Mouse (Mus musculus): ENCODE results near the gene Hectd2. TPM values are rescaled to one million over a fixed set of nuclear protein-coding genes. Genes with fewer than 3 reads are reported as not detected.

Gene Hectd2
- polyA plus RNA-seq, 1 experiment from 2014 or later, result 3.2 TPM

DNA sequence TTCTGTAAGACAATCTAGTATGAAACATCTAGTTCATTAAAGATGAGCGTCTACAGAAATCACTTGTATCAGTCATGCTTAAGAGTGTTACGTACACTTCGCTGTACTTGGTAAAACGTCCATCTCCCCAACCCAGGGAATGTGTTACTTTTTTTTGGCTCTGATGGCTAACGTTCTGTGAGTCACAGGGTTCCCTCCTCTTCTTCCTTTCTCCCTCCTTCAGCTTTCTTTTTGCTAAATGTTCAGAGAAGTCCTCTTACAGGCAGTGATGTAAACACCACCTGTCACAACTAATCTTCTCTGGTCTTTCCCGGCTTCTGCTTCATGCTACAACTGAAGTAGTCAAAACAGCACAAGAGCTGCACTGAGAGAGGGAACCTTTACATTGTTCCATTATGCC lies 20.7 kb downstream of the Hectd2 start:
- DNase-seq (ENCODE audit: low spot score), result no peak
- 82% methylated on average over 6 of the region's 6 CpGs for WGBS
- Histone ChIP-seq H3K4me3 (ENCODE audit: low read depth, low read length) (no peak overlapping the region), H3K27me3 (ENCODE audit: control insufficient read depth, insufficient read depth, low read length) (no peaks in the 10 kb centered on the region), H3K9ac (replicated peaks; ENCODE audit: low read length) (no peak overlapping the region), H3K4me1 (ENCODE audit: control insufficient read depth, insufficient read depth, low read length) (no peaks in the 10 kb centered on the region), H3K36me3 (replicated peaks; ENCODE audit: control insufficient read depth, insufficient read depth, low read depth, low read length) (no peaks in the 10 kb centered on the region), H3K27ac (replicated peaks; ENCODE audit: low read depth, low read length) (no peak overlapping the region), H3K9me3 (replicated peaks; ENCODE audit: control insufficient read depth, low read length) (no peaks in the 10 kb centered on the region), H3K4me2 (ENCODE audit: low read depth, low read length) (no peak overlapping the region)
- ATAC-seq (replicated peaks; ENCODE audit: insufficient number of reproducible peaks, low FRiP score, low TSS enrichment, low read depth), result no peak

DNA sequence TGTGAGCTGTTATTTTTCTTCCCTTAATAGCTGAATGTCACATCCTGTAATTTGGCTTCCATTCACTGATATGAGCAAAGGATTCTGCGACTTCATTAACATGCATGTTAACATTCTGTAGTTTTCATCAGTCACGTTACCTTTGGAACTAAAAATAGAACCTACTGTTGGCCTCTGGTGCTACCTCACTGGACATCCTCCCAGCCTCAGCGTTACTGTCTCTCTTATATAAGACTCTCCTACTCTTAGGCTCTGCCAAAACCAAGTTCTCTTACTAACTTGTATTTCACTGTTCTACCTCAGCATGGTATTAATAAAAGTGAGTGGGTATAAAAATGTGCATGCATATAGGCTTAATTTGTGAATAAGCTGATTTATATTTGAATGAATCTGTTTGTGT lies 26.4 kb downstream of the Hectd2 start:
- 72% methylated on average over 3 of the region's 3 CpGs for WGBS
- no peaks in the 10 kb centered on the region for H3K9me3 ChIP-seq (replicated peaks; ENCODE audit: control insufficient read depth, low read length)
- H3K4me3 ChIP-seq (ENCODE audit: low read depth, low read length), result no peak overlapping the region
- no peak overlapping the region for H3K9ac ChIP-seq (replicated peaks; ENCODE audit: low read length)
- H3K4me2 ChIP-seq (ENCODE audit: low read depth, low read length), result no peak overlapping the region
- DNase-seq (ENCODE audit: low spot score) (no peak), ATAC-seq (replicated peaks; ENCODE audit: insufficient number of reproducible peaks, low FRiP score, low TSS enrichment, low read depth) (no peak)
- H3K27ac ChIP-seq (replicated peaks; ENCODE audit: low read depth, low read length), result no peak overlapping the region
- H3K4me1 ChIP-seq (ENCODE audit: control insufficient read depth, insufficient read depth, low read length), result no peaks in the 10 kb centered on the region
- no peaks in the 10 kb centered on the region for H3K36me3 ChIP-seq (replicated peaks; ENCODE audit: control insufficient read depth, insufficient read depth, low read depth, low read length)
- H3K27me3 ChIP-seq (ENCODE audit: control insufficient read depth, insufficient read depth, low read length), result no peaks in the 10 kb centered on the region

DNA sequence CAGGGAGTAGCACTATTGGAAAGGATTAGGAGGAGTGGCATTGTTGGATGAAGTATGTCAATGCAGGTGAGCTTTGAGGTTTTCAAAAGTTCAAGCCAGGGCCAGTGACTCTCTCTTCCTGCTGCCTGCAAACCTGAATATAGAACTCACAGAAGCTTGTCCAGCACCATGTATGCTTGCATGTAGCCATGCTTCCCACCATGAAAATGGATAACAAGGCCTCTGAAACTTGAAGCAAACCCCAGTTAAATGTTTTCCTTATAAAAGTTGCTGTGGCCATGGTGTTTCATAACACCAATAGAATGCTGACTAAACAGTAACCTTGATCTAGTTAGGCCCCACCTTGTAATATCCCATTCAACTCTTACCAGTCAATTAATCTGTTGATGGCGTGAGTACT lies 27.7 kb downstream of the Hectd2 start:
- Histone ChIP-seq H3K4me1 (ENCODE audit: control insufficient read depth, insufficient read depth, low read length) (no peaks in the 10 kb centered on the region), H3K4me2 (ENCODE audit: low read depth, low read length) (no peak overlapping the region), H3K27ac (replicated peaks; ENCODE audit: low read depth, low read length) (no peak overlapping the region), H3K9me3 (replicated peaks; ENCODE audit: control insufficient read depth, low read length) (no peaks in the 10 kb centered on the region), H3K4me3 (ENCODE audit: low read depth, low read length) (no peak overlapping the region), H3K27me3 (ENCODE audit: control insufficient read depth, insufficient read depth, low read length) (no peaks in the 10 kb centered on the region), H3K36me3 (replicated peaks; ENCODE audit: control insufficient read depth, insufficient read depth, low read depth, low read length) (no peaks in the 10 kb centered on the region), H3K9ac (replicated peaks; ENCODE audit: low read length) (no peak overlapping the region)
- whole genome bisulfite sequencing, result 96% methylated on average over 1 of the region's 1 CpGs
- DNase-seq (ENCODE audit: low spot score) (no peak), ATAC-seq (replicated peaks; ENCODE audit: insufficient number of reproducible peaks, low FRiP score, low TSS enrichment, low read depth) (no peak)

GRCm38 (mm10) chr19:36585505-36585904 lies 31.1 kb downstream of the Hectd2 start:
- Histone ChIP-seq H3K27ac (replicated peaks; ENCODE audit: low read depth, low read length) (no peak overlapping the region), H3K9ac (replicated peaks; ENCODE audit: low read length) (no peak overlapping the region), H3K36me3 (replicated peaks; ENCODE audit: control insufficient read depth, insufficient read depth, low read depth, low read length) (no peaks in the 10 kb centered on the region), H3K27me3 (ENCODE audit: control insufficient read depth, insufficient read depth, low read length) (no peaks in the 10 kb centered on the region), H3K4me2 (ENCODE audit: low read depth, low read length) (no peak overlapping the region), H3K9me3 (replicated peaks; ENCODE audit: control insufficient read depth, low read length) (no peaks in the 10 kb centered on the region), H3K4me3 (ENCODE audit: low read depth, low read length) (no peak overlapping the region), H3K4me1 (ENCODE audit: control insufficient read depth, insufficient read depth, low read length) (no peaks in the 10 kb centered on the region)
- DNase-seq (ENCODE audit: low spot score) (no peak), ATAC-seq (replicated peaks; ENCODE audit: insufficient number of reproducible peaks, low FRiP score, low TSS enrichment, low read depth) (no peak)
- WGBS, result 98% methylated on average over 1 of the region's 1 CpGs

DNA sequence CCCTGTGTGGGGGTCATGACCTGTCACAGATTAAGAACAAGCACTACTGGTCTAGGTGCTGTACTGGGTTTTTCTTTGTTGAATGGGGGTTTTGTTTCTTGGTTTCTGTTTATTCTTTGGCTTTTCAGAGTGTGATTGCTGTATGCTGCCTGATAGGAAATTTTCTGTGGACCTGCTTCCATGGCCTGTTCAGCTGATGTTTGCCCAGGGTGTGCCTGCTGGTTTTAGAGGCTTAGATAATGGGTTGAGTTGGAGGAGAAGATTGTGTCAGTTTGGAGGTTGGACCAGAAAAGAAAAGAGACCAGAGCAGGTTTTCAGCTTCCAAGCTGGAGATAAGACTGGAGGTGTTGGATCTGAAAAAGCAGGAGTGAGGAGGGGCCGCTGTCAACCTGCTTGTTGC lies 40.0 kb downstream of the Hectd2 start:
- DNase-seq (ENCODE audit: low spot score) (no peak), ATAC-seq (replicated peaks; ENCODE audit: insufficient number of reproducible peaks, low FRiP score, low TSS enrichment, low read depth) (no peak)
- Histone ChIP-seq H3K9ac (replicated peaks; ENCODE audit: low read length) (no peak overlapping the region), H3K9me3 (replicated peaks; ENCODE audit: control insufficient read depth, low read length) (no peaks in the 10 kb centered on the region), H3K4me3 (ENCODE audit: low read depth, low read length) (no peak overlapping the region), H3K27me3 (ENCODE audit: control insufficient read depth, insufficient read depth, low read length) (no peaks in the 10 kb centered on the region), H3K27ac (replicated peaks; ENCODE audit: low read depth, low read length) (no peak overlapping the region), H3K4me2 (ENCODE audit: low read depth, low read length) (no peak overlapping the region), H3K36me3 (replicated peaks; ENCODE audit: control insufficient read depth, insufficient read depth, low read depth, low read length) (no peaks in the 10 kb centered on the region), H3K4me1 (ENCODE audit: control insufficient read depth, insufficient read depth, low read length) (no peaks in the 10 kb centered on the region)
- WGBS, result 91% methylated on average over 1 of the region's 1 CpGs

- no peaks in the 10 kb centered on the region for H3K27me3 ChIP-seq (ENCODE audit: control insufficient read depth, insufficient read depth, low read length)
- no peak overlapping the region for H3K4me2 ChIP-seq (ENCODE audit: low read depth, low read length)
- 89% methylated on average over 8 of the region's 8 CpGs for WGBS
- no peak for ATAC-seq (replicated peaks; ENCODE audit: insufficient number of reproducible peaks, low FRiP score, low TSS enrichment, low read depth)
- no peak for DNase-seq (ENCODE audit: low spot score)
- H3K4me1 ChIP-seq (ENCODE audit: control insufficient read depth, insufficient read depth, low read length), result no peaks in the 10 kb centered on the region
- H3K9me3 ChIP-seq (replicated peaks; ENCODE audit: control insufficient read depth, low read length), result no peaks in the 10 kb centered on the region
- no peak overlapping the region for H3K9ac ChIP-seq (replicated peaks; ENCODE audit: low read length)
- H3K27ac ChIP-seq (replicated peaks; ENCODE audit: low read depth, low read length), result no peak overlapping the region
- no peak overlapping the region for H3K4me3 ChIP-seq (ENCODE audit: low read depth, low read length)
- H3K36me3 ChIP-seq (replicated peaks; ENCODE audit: control insufficient read depth, insufficient read depth, low read depth, low read length), result no peaks in the 10 kb centered on the region
Observed at GRCm38 (mm10) chr19:36601869-36602268, 47.4 kb downstream of the Hectd2 start.

GRCm38 (mm10) chr19:36602535-36603312 lies 48.3 kb downstream of the Hectd2 start:
- no peak overlapping the region for H3K9ac ChIP-seq (replicated peaks; ENCODE audit: low read length)
- H3K36me3 ChIP-seq (replicated peaks; ENCODE audit: control insufficient read depth, insufficient read depth, low read depth, low read length), result no peaks in the 10 kb centered on the region
- no peaks in the 10 kb centered on the region for H3K9me3 ChIP-seq (replicated peaks; ENCODE audit: control insufficient read depth, low read length)
- 64% methylated on average over 11 of the region's 11 CpGs for WGBS
- no peak overlapping the region for H3K4me3 ChIP-seq (ENCODE audit: low read depth, low read length)
- no peaks in the 10 kb centered on the region for H3K4me1 ChIP-seq (ENCODE audit: control insufficient read depth, insufficient read depth, low read length)
- no peak overlapping the region for H3K27ac ChIP-seq (replicated peaks; ENCODE audit: low read depth, low read length)
- DNase-seq (ENCODE audit: low spot score) (no peak), ATAC-seq (replicated peaks; ENCODE audit: insufficient number of reproducible peaks, low FRiP score, low TSS enrichment, low read depth) (no peak)
- no peaks in the 10 kb centered on the region for H3K27me3 ChIP-seq (ENCODE audit: control insufficient read depth, insufficient read depth, low read length)
- H3K4me2 ChIP-seq (ENCODE audit: low read depth, low read length), result no peak overlapping the region

GRCm38 (mm10) chr19:36606270-36606669 lies 51.8 kb downstream of the Hectd2 start:
- peak; percentile 45 for DNase-seq (ENCODE audit: low spot score)
- Histone ChIP-seq H3K4me2 (ENCODE audit: low read depth, low read length) (no peak overlapping the region), H3K36me3 (replicated peaks; ENCODE audit: control insufficient read depth, insufficient read depth, low read depth, low read length) (no peaks in the 10 kb centered on the region), H3K4me3 (ENCODE audit: low read depth, low read length) (no peak overlapping the region), H3K27ac (replicated peaks; ENCODE audit: low read depth, low read length) (no peak overlapping the region), H3K9ac (replicated peaks; ENCODE audit: low read length) (no peak overlapping the region), H3K4me1 (ENCODE audit: control insufficient read depth, insufficient read depth, low read length) (no peaks in the 10 kb centered on the region), H3K9me3 (replicated peaks; ENCODE audit: control insufficient read depth, low read length) (no peaks in the 10 kb centered on the region), H3K27me3 (ENCODE audit: control insufficient read depth, insufficient read depth, low read length) (no peaks in the 10 kb centered on the region)
- no peak for ATAC-seq (replicated peaks; ENCODE audit: insufficient number of reproducible peaks, low FRiP score, low TSS enrichment, low read depth)
- 51% methylated on average over 1 of the region's 1 CpGs for WGBS
